Mouse (Mus musculus): ENCODE data around the gene Pnrc1. TPM values are rescaled to one million over a fixed set of nuclear protein-coding genes. Genes with fewer than 3 reads are reported as not detected.

The Pnrc1 gene
- polyA plus RNA-seq, 1 experiment from 2014 or later: 42.6 TPM

- no peaks in the 10 kb centered on the region for H3K27me3 ChIP-seq (replicated peaks)
- H3K4me2 ChIP-seq: peak overlapping the region; percentile 7; the same call in 1 of the 2 replicates
- H3K4me1 ChIP-seq: peaks cover 40% of the 10 kb centered on the region
- H3K4me3 ChIP-seq: no peak overlapping the region
- no peaks in the 10 kb centered on the region for H3K9me3 ChIP-seq (replicated peaks)
- H3K27ac ChIP-seq: peak overlapping the region; percentile 64
- peak overlapping the region; percentile 23; the same call in 1 of the 2 replicates for H3K9ac ChIP-seq
- H3K36me3 ChIP-seq: peaks cover 37% of the 10 kb centered on the region
- 39% methylated on average over 12 of the region's 12 CpGs for WGBS (ENCODE audit: insufficient replicate concordance)
- no peak for ATAC-seq
Observed at GRCm38 (mm10) chr4:33243016-33243758, 46.8 kb downstream of the Pnrc1 start.

- H3K9ac ChIP-seq: no peak overlapping the region
- peaks cover 40% of the 10 kb centered on the region for H3K4me1 ChIP-seq
- no peak for ATAC-seq
- 0 out of 2 replicates have a peak overlapping the region, but pooled peaks have one; percentile 7 for H3K4me2 ChIP-seq
- 39% methylated on average over 5 of the region's 5 CpGs for WGBS (ENCODE audit: insufficient replicate concordance)
- no peak overlapping the region for H3K4me3 ChIP-seq
- H3K27ac ChIP-seq: peak overlapping the region; percentile 64
- H3K9me3 ChIP-seq (replicated peaks): no peaks in the 10 kb centered on the region
- peaks cover 37% of the 10 kb centered on the region for H3K36me3 ChIP-seq
- H3K27me3 ChIP-seq (replicated peaks): no peaks in the 10 kb centered on the region
Observed at GRCm38 (mm10) chr4:33242536-33242935, 47.4 kb downstream of the Pnrc1 start.

GRCm38 (mm10) chr4:33230881-33231280 lies 59.1 kb downstream of the Pnrc1 start:
- 79% methylated on average over 18 of the region's 18 CpGs for WGBS (ENCODE audit: insufficient replicate concordance)
- Histone ChIP-seq H3K4me2 (no peak overlapping the region), H3K9ac (no peak overlapping the region), H3K36me3 (no peaks in the 10 kb centered on the region), H3K4me1 (no peaks in the 10 kb centered on the region), H3K4me3 (no peak overlapping the region), H3K9me3 (replicated peaks) (no peaks in the 10 kb centered on the region), H3K27ac (no peak overlapping the region), H3K27me3 (replicated peaks) (no peaks in the 10 kb centered on the region)
- ATAC-seq: no peak

GRCm38 (mm10) chr4:33229639-33230038 lies 60.3 kb downstream of the Pnrc1 start:
- Histone ChIP-seq H3K27ac (no peak overlapping the region), H3K36me3 (no peaks in the 10 kb centered on the region), H3K9ac (no peak overlapping the region), H3K4me2 (no peak overlapping the region), H3K9me3 (replicated peaks) (no peaks in the 10 kb centered on the region), H3K4me3 (no peak overlapping the region), H3K27me3 (replicated peaks) (no peaks in the 10 kb centered on the region), H3K4me1 (no peaks in the 10 kb centered on the region)
- 60% methylated on average over 4 of the region's 4 CpGs for WGBS (ENCODE audit: insufficient replicate concordance)
- no peak for ATAC-seq

GRCm38 (mm10) chr4:33227164-33227563 lies 62.8 kb downstream of the Pnrc1 start:
- no peak for ATAC-seq
- H3K27me3 ChIP-seq (replicated peaks): no peaks in the 10 kb centered on the region
- H3K27ac ChIP-seq: no peak overlapping the region
- no peak overlapping the region for H3K9ac ChIP-seq
- no peaks in the 10 kb centered on the region for H3K9me3 ChIP-seq (replicated peaks)
- H3K4me2 ChIP-seq: no peak overlapping the region
- no peak overlapping the region for H3K4me3 ChIP-seq
- H3K4me1 ChIP-seq: no peaks in the 10 kb centered on the region
- WGBS (ENCODE audit: insufficient replicate concordance): 65% methylated on average over 7 of the region's 7 CpGs
- no peaks in the 10 kb centered on the region for H3K36me3 ChIP-seq

- Histone ChIP-seq H3K4me3 (no peak overlapping the region), H3K9ac (no peak overlapping the region), H3K27me3 (replicated peaks) (no peaks in the 10 kb centered on the region), H3K9me3 (replicated peaks) (no peaks in the 10 kb centered on the region), H3K4me2 (no peak overlapping the region), H3K4me1 (no peaks in the 10 kb centered on the region), H3K36me3 (no peaks in the 10 kb centered on the region), H3K27ac (no peak overlapping the region)
- 59% methylated on average over 7 of the region's 7 CpGs for WGBS (ENCODE audit: insufficient replicate concordance)
- ATAC-seq: no peak
Observed at GRCm38 (mm10) chr4:33224003-33224675, 65.8 kb downstream of the Pnrc1 start.

- no peak for ATAC-seq
- no peak overlapping the region for H3K27ac ChIP-seq
- 65% methylated on average over 1 of the region's 1 CpGs for WGBS (ENCODE audit: insufficient replicate concordance)
- no peaks in the 10 kb centered on the region for H3K9me3 ChIP-seq (replicated peaks)
- no peak overlapping the region for H3K4me2 ChIP-seq
- H3K36me3 ChIP-seq: no peaks in the 10 kb centered on the region
- H3K4me1 ChIP-seq: no peaks in the 10 kb centered on the region
- H3K4me3 ChIP-seq: no peak overlapping the region
- H3K27me3 ChIP-seq (replicated peaks): no peaks in the 10 kb centered on the region
- H3K9ac ChIP-seq: no peak overlapping the region
Observed at GRCm38 (mm10) chr4:33221847-33222246, 68.1 kb downstream of the Pnrc1 start.

GRCm38 (mm10) chr4:33208881-33209841 lies 80.8 kb downstream of the Pnrc1 start, which contains the start of gene Srsf12:
Gene Srsf12 (plus strand): TSS chr4:33208991.
- H3K4me2 ChIP-seq: peak within 1 kb of the TSS; percentile 84
- peak within 1 kb of the TSS; percentile 52 for H3K9ac ChIP-seq
- peak; percentile 51 for ATAC-seq
- peak within 1 kb of the TSS; percentile 51 for H3K4me3 ChIP-seq
- no peaks in the 10 kb centered on the region for H3K9me3 ChIP-seq (replicated peaks)
- no peak within 1 kb of the TSS for H3K27ac ChIP-seq
- no peaks in the 10 kb centered on the region for H3K36me3 ChIP-seq
- H3K27me3 ChIP-seq (replicated peaks): peaks cover 25% of the 10 kb centered on the region
- WGBS (ENCODE audit: insufficient replicate concordance): 4% methylated on average over 65 of the region's 65 CpGs
- peaks cover 17% of the 10 kb centered on the region for H3K4me1 ChIP-seq

GRCm38 (mm10) chr4:33207551-33207950 lies 82.4 kb downstream of the Pnrc1 start:
- no peak overlapping the region for H3K27ac ChIP-seq
- peaks cover 25% of the 10 kb centered on the region for H3K27me3 ChIP-seq (replicated peaks)
- H3K36me3 ChIP-seq: no peaks in the 10 kb centered on the region
- H3K4me2 ChIP-seq: no peak overlapping the region
- H3K9ac ChIP-seq: no peak overlapping the region
- 61% methylated on average over 2 of the region's 2 CpGs for WGBS (ENCODE audit: insufficient replicate concordance)
- no peak overlapping the region for H3K4me3 ChIP-seq
- H3K4me1 ChIP-seq: peaks cover 17% of the 10 kb centered on the region
- no peaks in the 10 kb centered on the region for H3K9me3 ChIP-seq (replicated peaks)
- ATAC-seq: no peak

- Histone ChIP-seq H3K9ac (no peak overlapping the region), H3K27me3 (replicated peaks) (peaks cover 20% of the 10 kb centered on the region), H3K36me3 (no peaks in the 10 kb centered on the region), H3K4me1 (peaks cover 17% of the 10 kb centered on the region), H3K4me3 (no peak overlapping the region), H3K4me2 (no peak overlapping the region), H3K9me3 (replicated peaks) (no peaks in the 10 kb centered on the region), H3K27ac (no peak overlapping the region)
- no peak for ATAC-seq
- 3% methylated on average over 4 of the region's 4 CpGs for WGBS (ENCODE audit: insufficient replicate concordance)
Observed at GRCm38 (mm10) chr4:33204682-33205081, 85.3 kb downstream of the Pnrc1 start.

GRCm38 (mm10) chr4:33198117-33198516 lies 91.8 kb downstream of the Pnrc1 start:
- H3K9ac ChIP-seq: no peak overlapping the region
- peaks cover 16% of the 10 kb centered on the region for H3K27me3 ChIP-seq (replicated peaks)
- no peaks in the 10 kb centered on the region for H3K36me3 ChIP-seq
- H3K27ac ChIP-seq: no peak overlapping the region
- no peak overlapping the region for H3K4me3 ChIP-seq
- no peaks in the 10 kb centered on the region for H3K9me3 ChIP-seq (replicated peaks)
- no peak for ATAC-seq
- 13% methylated on average over 2 of the region's 2 CpGs for WGBS (ENCODE audit: insufficient replicate concordance)
- no peaks in the 10 kb centered on the region for H3K4me1 ChIP-seq
- no peak overlapping the region for H3K4me2 ChIP-seq
